Mouse (Mus musculus): Measurements from ENCODE around the gene Gcc2.

DNA sequence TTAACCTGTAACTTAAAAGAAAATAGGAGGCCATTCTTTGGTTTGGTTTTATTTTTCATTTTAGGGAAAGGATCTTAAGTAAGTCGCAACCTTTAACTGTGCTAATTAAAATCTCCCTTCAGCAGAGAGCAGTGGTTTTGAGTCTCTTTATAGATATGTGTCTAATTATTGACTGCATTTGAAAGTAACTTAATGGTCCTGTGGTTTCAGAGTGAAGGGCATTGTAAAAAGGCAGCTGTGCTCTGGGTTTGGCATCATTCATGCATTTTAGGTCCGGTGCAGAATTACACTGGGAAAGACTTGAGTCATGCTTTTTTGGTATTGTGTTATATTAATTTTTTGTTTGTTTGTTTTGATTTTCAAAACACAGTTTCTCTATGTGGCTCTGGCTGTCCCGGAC lies 97.1 kb downstream of the Gcc2 start:
- no peak for TF ChIP-seq NRF1 (IDR thresholded peaks at IDR 0.05; ENCODE audit: low read depth, low read length)
- no peak for TF ChIP-seq ELF1 (IDR thresholded peaks at IDR 0.05; ENCODE audit: low read depth, low read length)
- TF ChIP-seq EP300 (IDR thresholded peaks at IDR 0.05; ENCODE audit: low read length) = no peak
- TF ChIP-seq TBP (conservative IDR thresholded peaks at IDR 0.05; ENCODE audit: low read depth, low read length) = no peak
- TF ChIP-seq USF1 (IDR thresholded peaks at IDR 0.05; ENCODE audit: low read depth, low read length) = no peak
- no peak for TF ChIP-seq CTCF (conservative IDR thresholded peaks at IDR 0.05 in 1 of 2, IDR thresholded peaks at IDR 0.05 in 1 of 2; ENCODE audit: low read depth in 2 of 2, low read length in 2 of 2)
- no peak for TF ChIP-seq SIN3A (IDR thresholded peaks at IDR 0.05; ENCODE audit: low read length)
- no peak for TF ChIP-seq MXI1 (IDR thresholded peaks at IDR 0.05; ENCODE audit: low read depth, low read length)
- TF ChIP-seq E2F4 (IDR thresholded peaks at IDR 0.05; ENCODE audit: insufficient replicate concordance, low read depth, low read length) = no peak
- TF ChIP-seq JUND (conservative IDR thresholded peaks at IDR 0.05; ENCODE audit: low read depth, low read length) = no peak
